Mouse (Mus musculus): ENCODE data around the gene Sox5.
"Not testable (repeated sequence)": the region's sequence is repeated elsewhere in the genome, so short reads cannot be mapped to it uniquely, and the experiment has no call there.

Gene Sox5

DNA sequence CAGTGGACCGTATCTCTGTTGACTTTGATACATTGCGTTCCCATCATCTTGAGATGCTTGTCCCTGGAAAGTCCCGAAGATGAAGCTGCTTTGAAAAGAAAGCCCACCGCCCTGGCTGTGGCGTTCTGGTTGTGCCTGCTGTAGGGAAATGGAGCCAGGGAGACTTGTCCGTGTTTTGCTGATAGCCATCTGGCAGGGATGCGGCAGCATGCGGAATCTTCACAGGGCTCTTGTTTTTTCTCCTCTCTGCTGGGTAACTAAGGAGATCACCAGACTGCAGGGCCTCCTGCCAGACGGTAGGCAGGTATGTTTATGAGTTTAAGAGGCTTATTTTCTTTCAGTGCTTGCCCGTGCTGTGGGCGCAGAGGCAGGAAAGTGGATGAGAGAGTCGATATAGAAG, 499.0 kb downstream of the Sox5 start:
- no peak for DNase-seq (ENCODE audit: low spot score)

DNA sequence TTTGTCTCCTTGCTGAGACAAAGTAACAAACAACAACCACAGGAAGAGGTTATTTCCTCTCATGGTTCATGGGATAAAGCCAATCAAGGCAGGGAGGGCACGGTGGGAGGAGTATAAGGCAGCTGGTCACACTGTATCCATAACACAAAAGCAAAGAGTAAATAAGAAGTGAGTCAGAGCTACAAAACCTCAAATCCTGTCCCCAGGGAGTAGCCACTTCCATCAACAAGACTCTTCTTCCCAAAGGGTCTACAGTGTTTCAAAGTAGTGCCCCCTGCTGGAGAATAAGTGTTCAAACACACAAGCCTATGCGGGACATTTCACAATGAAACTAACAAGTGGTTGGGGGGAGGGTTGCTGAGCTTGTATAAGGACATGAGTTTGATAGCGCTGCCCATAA, 500.1 kb downstream of the Sox5 start:
- DNase-seq (ENCODE audit: low spot score), result no peak

DNA sequence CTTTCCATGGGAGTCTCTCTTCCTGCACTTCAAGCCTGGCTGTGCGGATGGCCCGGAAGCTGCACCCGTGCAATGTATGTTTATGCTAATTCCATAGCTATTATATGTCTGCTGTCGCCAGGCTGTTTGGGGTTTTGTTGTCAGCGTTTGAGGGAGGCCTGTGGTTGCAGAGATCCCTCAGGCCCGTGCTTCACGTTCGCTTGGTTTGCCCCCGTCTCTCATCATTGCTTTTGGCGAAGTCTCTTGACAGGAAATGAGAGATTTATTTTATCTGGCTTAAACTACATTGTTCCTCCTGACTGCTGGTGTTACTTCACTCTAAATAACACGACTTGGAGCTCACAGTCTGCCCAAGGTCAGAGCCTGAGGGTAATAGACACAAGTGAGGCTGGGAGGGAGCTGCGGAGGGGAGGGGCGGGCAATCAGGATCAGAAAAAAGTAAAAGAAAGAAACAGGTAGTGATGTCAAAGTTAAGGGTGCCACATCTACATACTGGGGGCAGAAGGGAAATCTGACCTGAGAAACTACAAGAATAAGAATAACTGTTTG, 503.2 kb downstream of the Sox5 start:
- DNase-seq (ENCODE audit: low spot score), result no peak

DNA sequence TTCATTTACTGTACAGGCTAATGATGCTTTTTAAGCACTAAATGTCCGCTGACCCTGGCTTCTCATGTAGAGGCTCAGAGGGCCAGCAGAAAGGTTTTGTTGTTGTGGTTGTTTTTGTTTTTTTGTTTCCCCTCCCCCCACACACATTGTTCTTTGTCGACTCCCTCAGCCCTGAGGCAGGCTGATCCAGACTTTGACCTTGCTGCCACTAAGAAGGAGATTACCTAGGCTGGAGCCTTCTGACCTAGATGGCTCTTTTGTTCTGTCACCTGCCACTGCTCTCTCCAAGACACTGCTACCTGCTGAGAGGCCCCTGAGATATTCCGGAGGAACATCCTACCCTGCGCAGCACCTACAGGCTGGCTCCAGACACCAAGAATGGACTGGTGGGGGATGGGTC, 508.4 kb downstream of the Sox5 start:
- DNase-seq (ENCODE audit: low spot score), result not testable (repeated sequence)

DNA sequence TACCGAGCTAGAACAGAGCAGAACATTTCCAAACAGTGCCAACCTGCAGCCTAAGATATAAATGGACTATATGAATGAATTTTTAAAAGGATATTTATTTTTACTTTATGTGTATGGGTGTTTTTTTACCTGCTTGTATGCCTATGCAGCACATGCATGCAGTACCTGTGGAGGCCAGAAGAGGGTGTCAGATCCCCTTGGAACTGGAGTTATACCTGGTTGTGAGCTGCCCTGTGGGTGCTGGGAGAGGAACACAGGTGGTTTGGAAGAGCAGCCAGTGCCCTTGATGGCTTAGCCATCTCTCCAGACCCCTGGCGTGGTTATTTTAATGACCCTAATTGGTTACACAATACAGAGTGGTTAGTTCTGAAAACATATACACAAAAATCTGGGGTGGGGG, 510.5 kb downstream of the Sox5 start:
- DNase-seq (ENCODE audit: low spot score), result peak; percentile 6

DNA sequence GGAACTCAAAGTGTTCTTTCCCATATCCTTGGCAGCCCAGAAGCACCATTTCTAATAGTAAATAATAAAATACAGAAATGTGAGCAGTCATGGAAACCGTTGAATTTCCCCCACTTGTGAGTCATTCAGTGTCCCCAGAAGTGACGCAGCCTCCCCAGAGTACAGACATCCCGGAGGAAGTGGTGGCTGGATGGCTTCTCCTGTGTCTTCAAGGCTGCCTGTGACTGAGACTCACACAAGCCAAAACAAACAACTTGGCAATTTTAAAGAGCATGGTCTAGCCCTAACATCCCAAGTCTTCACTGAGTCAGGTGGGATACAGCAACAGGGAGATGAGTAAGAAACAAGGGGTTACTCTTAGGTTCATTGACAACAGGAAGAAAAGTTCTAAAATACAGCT, 511.5 kb downstream of the Sox5 start:
- DNase-seq (ENCODE audit: low spot score), result no peak

DNA sequence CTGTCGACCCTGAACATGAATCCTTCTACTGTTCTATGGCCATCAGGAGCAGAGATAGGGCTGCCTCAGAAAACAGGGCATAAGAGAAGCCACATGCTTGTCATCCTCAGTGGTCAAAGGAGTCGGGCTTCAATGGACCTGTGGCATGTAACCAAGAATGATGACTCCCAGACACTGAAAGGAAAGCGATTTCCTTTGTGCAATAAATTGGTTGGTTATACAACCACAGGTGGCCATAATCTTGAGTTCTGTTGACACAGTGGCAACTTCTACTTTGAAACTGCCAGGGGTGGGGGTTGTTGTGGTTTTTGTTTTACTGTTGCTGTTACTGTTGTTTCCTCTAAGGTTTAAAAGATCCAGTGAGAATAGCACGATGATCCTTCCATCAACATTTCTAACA, 512.1 kb downstream of the Sox5 start:
- DNase-seq (ENCODE audit: low spot score), result no peak

DNA sequence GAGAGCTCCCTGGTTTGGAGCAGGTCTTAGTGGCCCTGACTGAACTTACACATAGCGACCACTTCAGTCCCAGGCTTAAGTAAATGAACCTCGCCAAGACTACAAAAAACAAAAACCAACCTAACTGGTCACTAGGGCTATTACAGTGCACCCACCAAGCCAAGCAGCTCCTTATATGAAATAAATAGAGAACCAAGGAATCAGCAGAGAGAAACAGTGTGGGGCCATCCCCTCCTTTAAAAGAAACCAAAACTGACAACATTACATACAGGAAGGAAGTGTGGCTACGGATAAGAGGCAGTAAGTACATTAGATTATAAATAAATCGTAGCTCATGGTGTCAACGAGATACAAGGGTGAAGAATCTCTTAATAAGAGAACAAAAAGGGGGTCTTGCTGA, 516.0 kb downstream of the Sox5 start:
- DNase-seq (ENCODE audit: low spot score), result peak; percentile 16

DNA sequence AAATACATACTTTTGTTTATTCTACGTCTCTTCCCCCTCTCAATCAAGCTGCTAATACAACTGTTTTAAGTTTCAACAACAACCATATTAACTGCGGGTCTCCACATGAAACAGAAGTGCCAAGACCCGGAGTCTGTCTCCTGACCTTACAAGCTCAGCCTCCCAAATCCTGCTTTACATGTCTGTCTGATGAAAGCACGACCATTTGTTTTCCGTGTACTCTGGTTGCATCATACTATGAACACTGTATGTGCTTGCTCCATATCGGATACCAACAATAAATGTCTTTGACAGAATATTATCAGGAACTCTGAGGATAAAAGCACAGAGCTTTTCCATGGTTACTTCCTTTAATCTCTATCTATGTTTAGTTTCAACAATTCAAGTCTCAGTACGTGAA, 516.8 kb downstream of the Sox5 start:
- DNase-seq (ENCODE audit: low spot score), result no peak

DNA sequence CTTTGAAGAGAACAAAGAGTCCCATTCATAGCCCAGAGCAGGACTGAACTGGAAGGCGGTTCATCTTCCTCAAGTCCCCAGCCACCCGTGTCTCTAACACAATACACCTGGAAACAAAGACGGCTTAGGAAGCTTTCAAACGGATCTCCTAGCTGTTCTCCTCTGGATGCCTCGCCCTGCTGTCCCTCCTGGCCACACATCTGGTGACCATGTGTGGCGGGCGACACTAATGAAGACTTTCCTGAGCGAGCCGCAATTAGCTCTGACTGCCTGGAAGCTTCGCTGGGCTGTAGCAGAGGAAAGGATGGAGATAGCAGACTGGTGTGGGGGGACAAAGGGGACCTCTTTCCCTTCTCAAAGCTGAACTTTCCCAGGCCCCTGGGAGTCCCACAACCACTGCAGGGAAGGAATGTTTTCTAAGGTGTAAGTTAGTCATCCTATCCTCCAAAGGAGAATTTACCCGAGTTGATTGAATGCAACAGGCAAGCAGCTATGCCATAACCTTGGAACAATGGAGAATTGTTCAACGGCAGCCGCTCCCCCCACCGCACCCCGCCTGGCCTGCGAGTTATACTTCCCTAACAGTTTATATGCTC, 517.4 kb downstream of the Sox5 start:
- DNase-seq (ENCODE audit: low spot score), result no peak

DNA sequence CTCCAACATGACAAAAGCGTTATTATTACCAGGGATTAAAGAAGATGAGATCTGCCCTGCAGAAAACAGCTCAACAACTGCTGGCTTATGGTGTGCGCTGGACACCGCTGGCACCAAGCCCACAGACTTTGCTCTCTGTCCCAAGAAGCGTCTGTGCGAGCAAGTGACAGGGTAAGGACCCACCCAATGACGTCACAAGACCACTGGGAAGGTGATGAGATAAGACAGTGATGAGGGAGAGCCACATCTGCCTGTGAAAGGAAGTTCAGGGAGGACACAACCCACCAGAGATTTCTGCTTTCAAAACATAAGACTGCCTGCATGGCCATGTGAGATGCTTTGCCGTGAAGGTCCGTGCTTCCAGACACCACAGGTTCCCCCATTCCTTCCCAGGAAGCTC, 525.3 kb downstream of the Sox5 start:
- no peak for DNase-seq (ENCODE audit: low spot score)

DNA sequence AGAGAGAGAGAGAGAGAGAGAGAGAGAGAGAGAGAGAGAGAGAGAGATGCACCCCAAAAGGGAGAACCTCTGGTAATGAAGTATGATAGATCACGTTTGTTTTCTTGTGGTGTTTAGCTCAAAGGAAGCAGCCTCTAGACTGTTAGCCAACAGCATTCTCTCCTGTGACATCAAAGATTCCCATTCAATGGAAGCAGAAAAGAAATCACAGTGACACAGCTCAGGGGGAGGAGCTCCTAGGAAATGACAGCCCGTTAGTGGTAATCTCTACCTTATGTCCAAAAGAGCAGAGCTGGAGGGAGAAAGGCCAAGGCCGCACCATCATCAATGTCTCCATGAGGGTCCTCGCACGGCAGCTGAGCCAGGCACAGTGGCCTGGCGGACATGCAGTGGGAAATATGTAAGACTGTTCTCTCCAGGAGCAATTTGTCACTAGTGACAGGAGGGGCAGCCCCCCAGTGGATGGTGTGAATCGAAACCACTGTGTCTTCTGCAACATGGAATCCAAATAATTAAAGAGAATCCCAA, 529.5 kb downstream of the Sox5 start:
- DNase-seq (ENCODE audit: low spot score), result no peak

DNA sequence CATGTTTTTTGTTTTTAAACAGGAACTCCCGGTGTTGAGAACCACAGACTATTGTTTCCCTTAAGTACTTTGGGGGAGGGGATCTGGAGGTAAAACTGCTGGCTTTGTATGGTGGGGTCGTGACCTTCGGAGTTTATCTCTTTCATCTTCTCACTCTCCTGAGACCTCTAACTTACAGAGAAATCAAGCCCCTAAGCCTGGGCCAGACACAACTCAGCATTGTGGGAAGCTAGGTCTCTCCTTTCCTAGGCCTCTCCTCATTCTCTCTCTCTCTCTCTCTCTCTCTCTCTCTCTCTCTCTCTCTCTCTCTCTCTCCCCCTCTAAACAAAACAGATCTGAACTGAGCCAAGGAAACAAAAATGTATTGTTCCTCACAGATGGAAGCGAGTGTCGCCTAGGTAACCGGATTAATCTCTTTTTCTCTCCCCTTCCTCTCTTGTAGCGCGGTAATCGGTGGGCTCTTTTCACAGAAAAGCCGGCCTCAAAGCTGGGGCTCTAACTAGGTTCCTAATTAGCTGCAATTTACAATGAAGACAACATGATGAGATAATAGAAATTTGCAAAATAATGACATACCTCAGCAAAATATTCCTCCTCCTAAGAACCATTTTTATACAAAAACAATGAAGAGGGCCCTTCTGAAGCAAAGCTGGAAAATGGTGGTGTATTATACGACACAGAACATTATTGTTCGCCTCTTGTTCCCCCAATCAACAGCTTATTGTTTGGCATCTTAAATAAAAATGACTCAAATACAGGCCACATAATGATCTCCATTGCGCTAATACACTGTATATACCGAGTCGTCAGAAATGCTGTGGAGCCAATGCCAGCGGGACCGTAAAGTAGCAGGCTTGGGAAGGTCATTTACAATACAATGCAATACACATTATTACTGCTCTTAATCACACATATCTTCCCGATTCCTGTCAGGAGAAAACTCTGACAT, 530.3 kb downstream of the Sox5 start:
- DNase-seq (ENCODE audit: low spot score), result no peak

DNA sequence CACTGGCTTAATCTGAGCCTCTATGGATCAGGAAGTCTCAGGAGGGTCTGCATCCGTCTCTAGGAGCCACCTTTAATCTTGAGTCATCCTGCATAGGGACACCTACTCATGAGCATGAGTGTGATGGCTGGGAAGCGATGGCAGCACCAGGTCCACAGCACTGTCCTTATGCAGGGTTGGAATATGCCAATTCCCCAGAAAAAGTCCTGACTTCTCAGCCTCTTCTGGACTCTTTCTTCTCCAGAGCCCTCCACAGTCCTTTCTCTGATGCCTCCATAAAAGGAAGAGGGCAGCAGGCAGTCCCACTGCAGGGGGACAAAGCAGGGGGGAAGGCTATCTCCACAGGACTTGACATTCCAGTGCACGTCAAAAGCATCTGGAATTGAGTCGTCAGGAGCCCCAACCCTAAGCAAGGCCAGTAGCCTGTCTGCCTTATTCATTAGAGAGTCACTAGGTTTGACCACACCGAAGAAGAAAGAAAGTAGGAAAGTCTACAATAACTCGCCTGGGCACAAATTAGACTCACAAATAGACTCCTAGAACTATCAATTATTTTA, 531.1 kb downstream of the Sox5 start:
- DNase-seq (ENCODE audit: low spot score), result no peak

DNA sequence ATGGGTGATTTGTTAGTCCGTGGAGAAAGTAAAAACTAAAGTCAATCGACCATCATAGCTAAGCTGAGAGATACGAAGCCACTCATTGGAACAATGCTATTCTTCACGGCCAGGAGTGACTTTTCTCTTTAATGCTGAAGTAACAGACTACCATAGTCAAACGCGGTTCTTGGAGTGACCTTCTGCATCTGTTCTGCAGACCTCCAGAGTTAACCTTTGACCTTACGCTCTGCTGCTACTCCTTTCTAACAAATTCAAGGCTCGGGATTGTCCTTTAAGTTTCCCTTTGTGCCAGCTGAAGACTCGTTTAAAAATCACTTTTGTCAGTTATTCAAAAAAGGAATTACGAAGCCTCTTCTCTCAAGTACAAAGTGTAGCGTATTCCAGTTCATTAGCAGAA, 545.2 kb downstream of the Sox5 start:
- no peak for DNase-seq (ENCODE audit: low spot score)

DNA sequence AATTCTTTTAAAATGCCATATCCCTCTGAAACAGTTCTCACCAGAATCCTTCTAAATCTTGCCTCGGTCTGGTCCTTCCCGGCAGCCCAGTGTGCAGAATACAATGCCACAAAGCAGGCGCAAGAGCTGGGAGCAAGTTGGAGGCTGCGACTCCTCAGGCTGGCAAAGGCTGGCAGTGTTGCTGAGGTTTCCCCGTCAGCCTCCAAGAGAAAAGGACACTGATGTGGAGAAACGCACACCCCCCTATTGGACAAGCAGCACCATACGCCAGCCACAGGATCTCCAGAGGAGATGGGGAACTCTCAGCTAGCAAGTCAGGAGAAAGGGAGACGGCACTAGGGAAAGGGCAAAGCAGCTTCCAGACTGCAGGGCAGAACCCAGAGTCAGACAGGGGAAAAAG, 577.8 kb downstream of the Sox5 start:
- DNase-seq (ENCODE audit: low spot score), result no peak

DNA sequence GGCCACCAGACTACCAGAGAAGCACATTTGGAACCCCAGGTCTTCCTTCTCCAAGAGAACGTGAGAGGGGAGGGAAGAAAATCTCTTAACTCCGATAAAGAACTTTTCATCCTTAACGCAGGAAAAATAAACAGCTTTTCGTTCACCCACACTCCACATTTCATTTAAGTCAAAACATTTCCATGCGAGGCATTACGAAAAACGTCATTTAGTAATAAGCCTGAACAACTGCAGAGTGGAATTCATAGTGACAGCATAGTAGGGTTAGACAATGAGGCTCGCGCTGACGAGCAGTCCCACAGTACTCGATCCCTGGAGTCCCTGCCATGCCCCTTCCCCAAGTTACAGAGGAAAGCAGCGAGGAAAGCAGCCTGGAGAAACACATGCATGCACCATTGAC, 578.8 kb downstream of the Sox5 start:
- no peak for DNase-seq (ENCODE audit: low spot score)

DNA sequence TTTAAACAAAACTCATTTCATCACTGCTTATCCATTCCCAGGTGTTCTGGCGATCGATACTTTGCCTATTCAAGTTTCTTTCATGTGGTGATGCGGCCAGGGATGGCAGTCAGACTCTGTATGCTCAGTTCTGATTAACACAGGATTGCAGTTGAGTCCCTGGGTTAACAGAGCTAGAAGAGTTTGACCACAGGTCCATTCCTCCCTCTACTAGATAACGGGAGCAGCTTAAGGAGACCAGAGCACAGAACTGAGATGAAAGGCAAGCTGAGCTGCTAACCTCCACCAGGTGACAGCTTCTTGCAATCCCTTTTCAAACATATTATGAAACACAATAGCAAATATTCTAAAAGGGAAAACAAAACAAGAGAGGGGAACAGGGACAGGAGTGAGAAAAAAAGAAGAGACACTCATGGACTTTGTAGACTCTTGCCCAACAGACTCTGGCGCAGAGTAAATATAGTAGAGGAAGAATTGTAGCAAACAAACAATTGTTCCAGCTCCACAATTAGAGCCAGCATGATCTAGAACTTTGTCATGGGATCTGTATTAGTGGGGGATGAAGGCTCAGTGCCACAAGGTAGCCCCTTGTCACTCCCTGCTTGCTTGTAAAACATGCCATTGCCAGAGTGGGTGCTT, 580.3 kb downstream of the Sox5 start:
- DNase-seq (ENCODE audit: low spot score), result no peak

DNA sequence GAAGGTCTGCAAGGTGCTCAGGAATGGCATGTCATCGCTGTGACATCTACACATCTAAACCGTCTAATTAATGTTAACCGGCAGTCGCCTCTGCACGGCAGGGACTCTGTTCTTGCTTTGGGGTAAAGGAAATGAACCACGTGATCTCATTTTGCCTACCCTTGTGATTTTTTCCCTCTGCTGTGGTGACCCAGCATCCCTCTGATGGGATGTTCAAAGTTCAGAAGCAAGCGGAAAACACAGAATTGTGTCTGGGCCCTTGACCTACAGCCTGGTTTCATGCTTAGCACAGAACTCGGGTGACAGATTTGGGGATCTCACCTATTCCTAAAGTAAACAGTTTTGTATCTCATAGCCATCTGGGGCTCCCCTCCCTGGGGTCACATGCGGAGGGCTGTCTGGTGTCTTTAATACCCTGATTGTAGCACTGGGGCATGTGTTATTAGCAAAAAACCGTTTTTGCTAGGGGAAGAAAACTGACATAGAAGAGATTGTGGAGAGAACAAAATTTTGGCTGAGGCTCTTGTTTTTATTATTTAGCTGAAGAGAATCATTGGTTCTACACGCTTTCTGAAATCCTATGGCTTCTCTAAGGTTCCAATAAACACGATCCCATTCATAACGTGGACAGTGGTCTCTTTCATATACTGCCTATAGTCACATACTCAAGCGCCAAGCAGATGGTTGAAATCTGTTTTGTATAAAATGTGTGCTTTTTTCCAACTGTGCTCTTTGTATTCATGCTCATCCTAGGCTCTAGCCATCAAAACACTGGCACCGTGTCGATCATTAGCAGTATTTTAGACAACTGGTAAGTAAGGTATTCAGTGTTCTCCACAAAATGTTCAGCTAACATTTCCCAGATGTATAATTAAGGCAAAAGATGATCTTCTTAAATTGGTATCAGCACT, 584.3 kb downstream of the Sox5 start:
- DNase-seq (ENCODE audit: low spot score), result no peak

DNA sequence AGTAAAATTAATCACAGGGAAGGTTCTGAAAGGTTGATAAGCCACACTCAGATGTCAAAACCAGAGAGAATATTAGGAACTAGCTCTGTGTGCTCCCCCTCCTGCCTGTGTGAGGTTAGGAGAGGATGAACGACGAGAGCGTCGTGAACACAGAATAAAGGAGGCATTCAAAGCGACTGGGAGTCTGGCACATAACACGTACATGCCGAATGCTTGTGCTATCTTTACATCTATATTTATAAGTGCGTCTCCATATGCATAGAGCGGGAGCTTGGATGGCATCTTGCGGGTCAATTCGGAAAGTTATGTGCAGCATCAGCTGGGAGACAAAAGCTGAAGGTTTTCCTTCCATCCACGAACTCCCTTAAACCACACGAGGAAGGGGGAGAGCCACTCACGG, 585.8 kb downstream of the Sox5 start:
- DNase-seq (ENCODE audit: low spot score), result no peak

DNA sequence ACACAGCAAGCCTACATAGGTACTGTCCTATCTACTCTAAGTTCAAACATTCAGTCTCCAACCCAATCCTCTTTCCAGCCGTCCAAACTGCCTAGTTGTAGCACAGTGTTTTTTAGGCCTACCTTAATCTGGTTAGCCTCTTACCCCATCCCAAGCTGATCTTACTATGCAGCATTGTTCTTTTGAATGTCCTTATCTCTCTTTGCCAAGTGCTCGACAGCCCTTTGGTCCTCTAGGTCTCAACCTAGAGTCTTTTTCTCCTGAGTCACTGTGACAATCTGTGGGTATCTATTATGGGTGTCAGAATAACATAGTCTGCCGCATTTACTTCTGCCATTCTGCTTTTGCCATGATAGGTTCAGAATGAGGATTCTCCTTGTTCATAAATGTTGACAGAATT, 598.7 kb downstream of the Sox5 start:
- no peak for DNase-seq (ENCODE audit: low spot score)

Measured in T-cell, adult 2 months (primary cell).